Mouse (Mus musculus): Measurements from ENCODE around the gene Rnd2. TPM values are rescaled to one million over a fixed set of nuclear protein-coding genes. Genes with fewer than 3 reads are reported as not detected.

Gene Rnd2
- polyA plus RNA-seq, 1 experiment from 2014 or later, result 9.0 TPM

DNA sequence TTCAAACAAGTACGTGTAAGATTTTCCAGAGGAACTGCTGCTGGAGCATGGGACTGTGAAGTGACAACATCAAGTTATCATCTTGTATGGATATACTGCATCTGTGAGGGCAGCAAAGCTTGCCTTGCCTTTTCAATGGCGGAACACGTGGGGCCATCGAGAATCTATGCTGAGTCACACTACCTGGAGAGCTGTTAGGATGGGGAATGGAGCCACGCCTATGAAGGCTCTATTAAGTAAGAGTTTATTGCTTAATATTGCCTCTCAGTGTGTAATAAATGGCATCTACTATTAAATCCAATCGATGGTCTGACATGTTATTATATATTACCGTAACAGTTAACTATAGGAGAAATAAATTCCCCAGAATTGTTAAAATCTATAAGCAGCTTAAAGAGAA is 42.3 kb downstream of the Rnd2 start:
- no peak overlapping the region for H3K9ac ChIP-seq (ENCODE audit: low read length)
- H3K4me2 ChIP-seq (ENCODE audit: low read length), result no peak overlapping the region
- ATAC-seq (ENCODE audit: insufficient number of reproducible peaks, insufficient read depth, low FRiP score, low read depth), result no peak
- WGBS, result 86% methylated on average over 7 of the region's 7 CpGs
- H3K36me3 ChIP-seq (ENCODE audit: control insufficient read depth, insufficient read depth, low read length), result peaks cover 63% of the 10 kb centered on the region
- H3K4me1 ChIP-seq (ENCODE audit: control insufficient read depth in 2 of 2, insufficient read depth in 2 of 2, low read length in 2 of 2), result no peaks in the 10 kb centered on the region
- H3K27me3 ChIP-seq (ENCODE audit: control insufficient read depth, insufficient read depth, low read length), result no peaks in the 10 kb centered on the region
- H3K27ac ChIP-seq (replicated peaks in 1 of 2; ENCODE audit: control insufficient read depth in 1 of 2, insufficient read depth in 1 of 2, low read depth in 2 of 2, low read length in 2 of 2), result no peak overlapping the region
- no peaks in the 10 kb centered on the region for H3K9me3 ChIP-seq (ENCODE audit: control insufficient read depth, low read length)
- no peak overlapping the region for H3K4me3 ChIP-seq (ENCODE audit: control insufficient read depth in 1 of 2, insufficient read depth in 1 of 2, low read depth in 1 of 2, low read length in 2 of 2)

DNA sequence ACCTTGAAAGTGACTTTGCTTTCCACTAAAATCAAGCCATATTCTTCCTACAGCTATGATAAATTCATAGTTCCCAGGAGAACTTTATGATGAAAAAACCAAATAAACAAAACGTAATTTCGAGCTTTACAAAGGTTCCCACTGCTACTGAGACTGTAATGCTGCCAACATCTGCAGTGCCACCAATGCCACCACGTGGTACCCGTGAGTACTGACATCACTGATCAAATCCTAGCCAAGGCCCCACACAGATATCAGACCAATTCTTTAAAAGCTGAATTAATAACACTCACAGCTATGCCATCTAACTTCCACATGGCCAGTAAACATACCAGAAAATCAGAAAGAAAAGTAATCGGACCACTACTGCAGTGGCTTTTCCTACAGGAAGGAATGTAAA is 54.1 kb downstream of the Rnd2 start:
- no peaks in the 10 kb centered on the region for H3K4me1 ChIP-seq (ENCODE audit: control insufficient read depth in 2 of 2, insufficient read depth in 2 of 2, low read length in 2 of 2)
- no peak for ATAC-seq (ENCODE audit: insufficient number of reproducible peaks, insufficient read depth, low FRiP score, low read depth)
- H3K4me2 ChIP-seq (ENCODE audit: low read length), result no peak overlapping the region
- WGBS, result 80% methylated on average over 5 of the region's 5 CpGs
- no peak overlapping the region for H3K4me3 ChIP-seq (ENCODE audit: control insufficient read depth in 1 of 2, insufficient read depth in 1 of 2, low read depth in 1 of 2, low read length in 2 of 2)
- peaks cover 40% of the 10 kb centered on the region for H3K36me3 ChIP-seq (ENCODE audit: control insufficient read depth, insufficient read depth, low read length)
- H3K27ac ChIP-seq (replicated peaks in 1 of 2; ENCODE audit: control insufficient read depth in 1 of 2, insufficient read depth in 1 of 2, low read depth in 2 of 2, low read length in 2 of 2), result no peak overlapping the region
- no peak overlapping the region for H3K9ac ChIP-seq (ENCODE audit: low read length)
- H3K27me3 ChIP-seq (ENCODE audit: control insufficient read depth, insufficient read depth, low read length), result no peaks in the 10 kb centered on the region
- H3K9me3 ChIP-seq (ENCODE audit: control insufficient read depth, low read length), result no peaks in the 10 kb centered on the region

DNA sequence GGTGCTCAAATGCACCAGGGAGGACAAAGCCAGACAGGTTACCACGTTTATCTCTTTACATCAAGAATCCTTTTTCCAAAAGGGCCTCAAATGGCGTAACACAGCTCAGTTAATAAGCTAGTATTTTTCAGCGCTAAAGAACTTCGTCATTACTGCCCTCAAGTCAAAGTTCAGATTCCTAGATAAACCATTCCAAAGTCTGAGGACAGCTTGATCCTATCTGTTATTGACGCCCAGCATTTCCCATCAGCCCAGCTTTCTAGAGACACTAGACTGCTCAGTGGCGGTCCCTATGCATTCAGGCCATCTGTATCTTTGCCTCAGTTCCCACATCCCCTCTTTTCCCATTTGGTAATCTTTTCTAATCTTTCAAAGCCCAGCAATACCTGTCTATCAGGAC is 54.6 kb downstream of the Rnd2 start:
- WGBS, result 87% methylated on average over 6 of the region's 6 CpGs
- Histone ChIP-seq H3K36me3 (ENCODE audit: control insufficient read depth, insufficient read depth, low read length) (peaks cover 41% of the 10 kb centered on the region), H3K4me2 (ENCODE audit: low read length) (no peak overlapping the region), H3K9ac (ENCODE audit: low read length) (no peak overlapping the region), H3K9me3 (ENCODE audit: control insufficient read depth, low read length) (no peaks in the 10 kb centered on the region), H3K4me1 (ENCODE audit: control insufficient read depth in 2 of 2, insufficient read depth in 2 of 2, low read length in 2 of 2) (no peaks in the 10 kb centered on the region), H3K27me3 (ENCODE audit: control insufficient read depth, insufficient read depth, low read length) (no peaks in the 10 kb centered on the region), H3K27ac (replicated peaks in 1 of 2; ENCODE audit: control insufficient read depth in 1 of 2, insufficient read depth in 1 of 2, low read depth in 2 of 2, low read length in 2 of 2) (no peak overlapping the region), H3K4me3 (ENCODE audit: control insufficient read depth in 1 of 2, insufficient read depth in 1 of 2, low read depth in 1 of 2, low read length in 2 of 2) (no peak overlapping the region)
- no peak for ATAC-seq (ENCODE audit: insufficient number of reproducible peaks, insufficient read depth, low FRiP score, low read depth)

Small RNAs within 50 kb of the gene (microRNA-seq; reads per million reads assigned to microRNA genes)
- gene Mir6929, result 2.0 reads per million

Other genes with a start within 250 kb of the Rnd2 start
- 13.6 and 16.6 TPM in 2 replicates for gene Ezh1, start 238.5 kb upstream of the Rnd2 start, polyA plus RNA-seq (2014; fragmentation: Nextera tagmentation; extraction: Ambion mirVana)
- gene Ramp2, start 219.0 kb upstream of the Rnd2 start, polyA plus RNA-seq (2014; fragmentation: Nextera tagmentation; extraction: Ambion mirVana), result 272 and 281 TPM in 2 replicates
- gene Vps25, start 211.3 kb upstream of the Rnd2 start, polyA plus RNA-seq (2014; fragmentation: Nextera tagmentation; extraction: Ambion mirVana), result 111 and 123 TPM in 2 replicates
- gene Wnk4, start 204.4 kb upstream of the Rnd2 start, polyA plus RNA-seq (2014; fragmentation: Nextera tagmentation; extraction: Ambion mirVana), result 5.8 and 9.5 TPM in 2 replicates
- gene Cntd1, start 186.0 kb upstream of the Rnd2 start, polyA plus RNA-seq (2014; fragmentation: Nextera tagmentation; extraction: Ambion mirVana), result 0.51 and 1.1 TPM in 2 replicates
- gene Coa3, start 185.9 kb upstream of the Rnd2 start, polyA plus RNA-seq (2014; fragmentation: Nextera tagmentation; extraction: Ambion mirVana), result 188 and 203 TPM in 2 replicates
- 134 and 149 TPM in 2 replicates for gene Becn1, start 162.7 kb upstream of the Rnd2 start, polyA plus RNA-seq (2014; fragmentation: Nextera tagmentation; extraction: Ambion mirVana)
- gene Psme3, start 148.8 kb upstream of the Rnd2 start, polyA plus RNA-seq (2014; fragmentation: Nextera tagmentation; extraction: Ambion mirVana), result 62.5 and 66.5 TPM in 2 replicates
- gene Aoc2, start 139.9 kb upstream of the Rnd2 start, polyA plus RNA-seq (2014; fragmentation: Nextera tagmentation; extraction: Ambion mirVana), result 0.55 and 0.84 TPM in 2 replicates
- 1.4 and 1.9 TPM in 2 replicates for gene Aoc3, start 134.4 kb upstream of the Rnd2 start, polyA plus RNA-seq (2014; fragmentation: Nextera tagmentation; extraction: Ambion mirVana)
- not detected in 2 replicates for gene G6pc, start 97.4 kb upstream of the Rnd2 start, polyA plus RNA-seq (2014; fragmentation: Nextera tagmentation; extraction: Ambion mirVana)
- 42.2 and 45.4 TPM in 2 replicates for gene Aarsd1, start 47.4 kb upstream of the Rnd2 start, polyA plus RNA-seq (2014; fragmentation: Nextera tagmentation; extraction: Ambion mirVana)
- 10.2 and 17.4 TPM in 2 replicates for gene Gm27029, start 40.2 kb upstream of the Rnd2 start, polyA plus RNA-seq (2014; fragmentation: Nextera tagmentation; extraction: Ambion mirVana)
- gene Rundc1, start 39.9 kb upstream of the Rnd2 start, polyA plus RNA-seq (2014; fragmentation: Nextera tagmentation; extraction: Ambion mirVana), result 10.1 and 10.7 TPM in 2 replicates
- gene Ptges3l, start 39.7 kb upstream of the Rnd2 start, polyA plus RNA-seq (2014; fragmentation: Nextera tagmentation; extraction: Ambion mirVana), result 81.7 and 96.0 TPM in 2 replicates
- gene Rpl27, start 22.7 kb upstream of the Rnd2 start, polyA plus RNA-seq (2014; fragmentation: Nextera tagmentation; extraction: Ambion mirVana), result 245 and 260 TPM in 2 replicates
- 17.1 and 17.3 TPM in 2 replicates for gene Ifi35, start 16.6 kb upstream of the Rnd2 start, polyA plus RNA-seq (2014; fragmentation: Nextera tagmentation; extraction: Ambion mirVana)
- gene Vat1, start 1.2 kb downstream of the Rnd2 start, polyA plus RNA-seq (2014; fragmentation: Nextera tagmentation; extraction: Ambion mirVana), result 24.7 and 31.6 TPM in 2 replicates
- gene Brca1, start 87.0 kb downstream of the Rnd2 start, polyA plus RNA-seq (2014; fragmentation: Nextera tagmentation; extraction: Ambion mirVana), result 7.5 and 8.3 TPM in 2 replicates
- gene Nbr1, start 87.2 kb downstream of the Rnd2 start, polyA plus RNA-seq (2014; fragmentation: Nextera tagmentation; extraction: Ambion mirVana), result 62.6 and 70.0 TPM in 2 replicates
- gene Tmem106a, start 117.2 kb downstream of the Rnd2 start, polyA plus RNA-seq (2014; fragmentation: Nextera tagmentation; extraction: Ambion mirVana), result 3.6 and 4.1 TPM in 2 replicates
- not detected in 2 replicates for gene Gm11634, start 134.3 kb downstream of the Rnd2 start, polyA plus RNA-seq (2014; fragmentation: Nextera tagmentation; extraction: Ambion mirVana)
- gene Rdm1, start 162.2 kb downstream of the Rnd2 start, polyA plus RNA-seq (2014; fragmentation: Nextera tagmentation; extraction: Ambion mirVana), result 42.4 and 48.4 TPM in 2 replicates
- 6.2 and 6.7 TPM in 2 replicates for gene Arl4d, start 200.5 kb downstream of the Rnd2 start, polyA plus RNA-seq (2014; fragmentation: Nextera tagmentation; extraction: Ambion mirVana)

Measured in heart, embryonic 14.5 days (tissue).